Mouse (Mus musculus) embryonic fibroblast, embryonic 13.5 days (primary cell): ENCODE results near the gene Gadd45a. TPM values are rescaled to one million over a fixed set of nuclear protein-coding genes. Genes with fewer than 3 reads are reported as not detected.

ENCODE experiments used
- H3K27ac ChIP-seq: 2 replicates; pipeline ENCODE4 v1.5.1; 2012; ENCODE audit warnings: low read length, control low read depth, inconsistent platforms; ENCODE audit not compliant: insufficient read depth
- H3K4me1 ChIP-seq: 2 replicates; pipeline ENCODE4 v1.6.1; 2011; ENCODE audit warnings: low read length; ENCODE audit not compliant: control insufficient read depth, insufficient read depth
- H3K4me3 ChIP-seq: 2 replicates; pipeline ENCODE4 v1.5.1; 2011; ENCODE audit warnings: mild to moderate bottlenecking, control low read depth, low read length; ENCODE audit not compliant: insufficient read depth
- CTCF ChIP-seq: IDR thresholded peaks from 2 replicates; pipeline ENCODE4 v1.5.1; 2011; ENCODE audit warnings: mild to moderate bottlenecking, control low read depth, low read length, moderate library complexity, borderline replicate concordance; ENCODE audit not compliant: insufficient read depth
- POLR2A ChIP-seq: IDR thresholded peaks from 2 replicates; pipeline ENCODE4 v1.6.1; 2011; ENCODE audit warnings: low read depth, mild to moderate bottlenecking, control low read depth, low read length, moderate library complexity
- polyA plus RNA-seq: library from polyadenylated mRNA; stranded (reverse); fragments of >200 nt; gene quantifications from 2 replicates; pipeline ENCODE4 v1.2.4, GENCODE M21; 2011; ENCODE audit warnings: low read depth; ENCODE audit not compliant: missing spikeins, insufficient read length

Gene Gadd45a
- polyA plus RNA-seq, 1 experiment = 69.2 TPM

- Histone ChIP-seq H3K27ac (no peak overlapping the region), H3K4me1 (no peaks in the 10 kb centered on the region), H3K4me3 (no peak overlapping the region)
- TF ChIP-seq POLR2A = no peak
- no peak for TF ChIP-seq CTCF
These were observed 12.4 kb upstream of the Gadd45a start for GRCm38 (mm10) chr6:67049695-67050038.

DNA sequence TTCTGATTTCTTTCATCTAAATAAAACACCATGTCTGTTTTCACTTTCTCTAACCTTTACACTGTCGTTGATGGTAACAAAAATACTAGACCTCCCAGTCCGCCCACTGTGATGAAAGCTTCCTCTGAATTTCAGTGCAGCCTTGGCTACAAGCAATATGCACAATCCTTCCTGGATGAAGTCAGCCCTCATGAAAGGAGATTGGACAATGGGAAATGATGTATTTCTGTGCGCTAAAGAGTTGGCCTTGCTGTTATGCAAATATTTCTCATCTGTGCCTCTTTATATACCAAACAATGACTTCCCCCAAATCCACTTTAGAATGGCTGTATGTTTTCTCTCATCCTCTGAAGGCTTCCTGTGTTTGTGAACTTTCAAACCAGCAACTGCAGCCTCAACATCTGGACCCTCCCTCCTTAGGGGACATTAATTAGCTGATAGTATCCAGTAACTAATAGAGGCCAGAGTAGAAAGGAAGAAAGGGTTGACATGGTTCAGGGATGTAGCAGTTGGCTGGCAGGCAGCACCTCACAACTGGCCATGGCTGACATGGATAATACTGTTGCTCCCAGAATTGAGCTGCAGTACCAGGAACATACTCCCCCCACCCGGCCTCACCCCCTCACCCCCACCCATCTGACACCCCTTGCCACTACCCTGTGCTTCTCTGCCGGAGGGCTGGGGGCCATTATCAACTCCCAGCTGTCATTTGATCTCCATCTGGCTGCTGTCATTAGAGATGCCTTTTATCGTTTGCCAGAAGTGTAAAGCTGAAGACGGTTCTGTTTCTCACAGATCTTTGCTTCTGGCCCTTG is 11.8 kb upstream of the Gadd45a start:
- Histone ChIP-seq H3K4me1 (no peaks in the 10 kb centered on the region), H3K27ac (no peak overlapping the region), H3K4me3 (no peak overlapping the region)
- TF ChIP-seq POLR2A (no peak), CTCF (no peak)

GRCm38 (mm10) chr6:67048052-67048691 is 10.9 kb upstream of the Gadd45a start:
- Histone ChIP-seq H3K4me3 (no peak overlapping the region), H3K4me1 (no peaks in the 10 kb centered on the region), H3K27ac (no peak overlapping the region)
- TF ChIP-seq POLR2A = no peak
- TF ChIP-seq CTCF = no peak

- Histone ChIP-seq H3K4me1 (no peaks in the 10 kb centered on the region), H3K4me3 (no peak overlapping the region), H3K27ac (no peak overlapping the region)
- TF ChIP-seq CTCF (no peak), POLR2A (no peak)
These were observed 9.7 kb upstream of the Gadd45a start for GRCm38 (mm10) chr6:67046937-67047336.

GRCm38 (mm10) chr6:67045424-67045823 is 8.2 kb upstream of the Gadd45a start:
- Histone ChIP-seq H3K4me3 (no peak overlapping the region), H3K27ac (no peak overlapping the region), H3K4me1 (no peaks in the 10 kb centered on the region)
- TF ChIP-seq POLR2A (no peak), CTCF (no peak)

GRCm38 (mm10) chr6:67040904-67041410 is 3.7 kb upstream of the Gadd45a start:
- Histone ChIP-seq H3K27ac (peak overlapping the region; percentile 58), H3K4me1 (peaks cover 3% of the 10 kb centered on the region), H3K4me3 (no peak overlapping the region)
- TF ChIP-seq CTCF (no peak), POLR2A (no peak)

- H3K27ac ChIP-seq = no peak overlapping the region
- no peak overlapping the region for H3K4me3 ChIP-seq
- H3K4me1 ChIP-seq = peaks cover 6% of the 10 kb centered on the region
- TF ChIP-seq POLR2A (no peak), CTCF (no peak)
These were observed 1.7 kb upstream of the Gadd45a start for GRCm38 (mm10) chr6:67038964-67039363.

GRCm38 (mm10) chr6:67036356-67036811 is 873 bp downstream of the Gadd45a start:
- peak; percentile 67 for TF ChIP-seq CTCF
- TF ChIP-seq POLR2A = peak; percentile 41
- Histone ChIP-seq H3K4me3 (peak overlapping the region; percentile 88), H3K4me1 (peaks cover 6% of the 10 kb centered on the region), H3K27ac (peak overlapping the region; percentile 77)

DNA sequence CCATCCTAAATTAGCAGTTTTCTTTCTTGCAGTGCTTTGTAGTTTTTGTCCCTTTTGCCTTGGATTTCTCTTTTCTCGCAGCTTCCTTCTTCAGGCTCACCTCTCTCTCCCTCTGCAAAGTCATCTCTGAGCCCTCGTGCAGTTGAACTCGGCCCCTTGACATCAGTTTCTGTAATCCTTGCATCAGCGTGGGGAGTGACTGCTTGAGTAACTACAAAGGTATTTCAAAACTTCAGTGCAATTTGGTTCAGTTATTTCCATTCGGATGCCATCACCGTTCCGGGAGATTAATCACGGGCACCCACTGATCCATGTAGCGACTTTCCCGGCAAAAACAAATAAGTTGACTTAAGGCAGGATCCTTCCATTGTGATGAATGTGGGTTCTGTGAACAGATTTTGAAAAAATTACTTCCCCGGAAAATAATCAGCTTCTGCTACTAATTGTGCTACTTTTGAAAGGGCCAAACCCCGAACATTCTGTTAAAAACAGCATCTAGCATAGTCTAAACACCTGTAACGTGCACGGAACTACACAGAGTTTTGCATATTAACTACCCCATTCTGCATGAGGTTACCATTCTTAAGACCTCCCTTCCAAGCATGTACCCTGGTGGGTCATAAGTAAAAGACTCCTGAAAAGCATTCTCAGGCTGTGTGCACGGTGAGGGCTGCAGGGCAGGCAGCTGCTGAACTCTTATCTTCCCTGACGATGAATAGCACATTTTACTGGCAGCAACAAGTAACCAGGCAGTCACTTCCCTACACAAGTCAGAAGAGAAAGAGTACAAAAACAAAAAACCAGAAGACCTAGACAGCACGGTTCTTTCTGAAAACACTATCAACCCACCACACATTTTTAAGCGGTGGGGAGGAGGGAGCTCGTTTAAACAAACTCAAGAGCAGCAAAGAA is 1.6 kb downstream of the Gadd45a start:
- Histone ChIP-seq H3K4me1 (peaks cover 6% of the 10 kb centered on the region), H3K27ac (peak overlapping the region; percentile 77), H3K4me3 (peak overlapping the region; percentile 88)
- TF ChIP-seq POLR2A (peak; percentile 46), CTCF (no peak)
